Mouse (Mus musculus): ENCODE measurements at regions not wholly inside any gene's neighbourhood (a gene's known extent, or its start where the extent isn't known, plus 50 kb on each side); places are given as distances from the start of the nearest gene placed in this dataset.

DNA sequence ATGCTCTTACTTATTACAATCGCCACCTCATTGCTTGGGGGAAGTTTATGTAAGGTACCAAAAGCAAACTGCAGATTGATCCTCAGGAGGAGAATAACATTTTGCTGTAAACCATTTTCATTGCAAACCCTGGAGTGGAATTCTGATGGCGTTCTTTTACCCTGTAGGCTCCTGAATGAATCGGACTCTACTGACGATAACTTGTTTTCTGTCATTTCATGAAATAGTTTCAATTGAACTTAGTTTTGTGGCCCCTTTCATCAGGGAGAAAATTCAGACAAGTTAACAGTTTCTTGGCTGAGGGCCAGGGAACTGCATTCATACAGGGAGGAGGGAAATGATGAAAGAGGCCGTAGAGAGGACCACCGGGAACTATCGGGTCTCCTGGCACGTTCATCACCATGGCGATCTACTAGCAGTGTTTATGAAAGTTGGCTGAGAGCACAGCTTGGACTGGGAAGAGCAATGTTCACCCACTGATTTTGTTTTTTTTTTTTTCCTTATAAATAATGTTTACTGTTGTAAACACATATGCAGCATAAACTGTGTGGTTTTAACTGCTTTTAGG lies 266.7 kb downstream of the Stim2 start:
- H3K9me3 ChIP-seq = no peaks in the 10 kb centered on the region
- WGBS = 30% methylated on average over 9 of the region's 9 CpGs
- no peak overlapping the region for H3K9ac ChIP-seq (replicated peaks)
- no peak overlapping the region for H3K4me3 ChIP-seq (replicated peaks)
- H3K27ac ChIP-seq = no peak overlapping the region
- no peak overlapping the region for H3K4me2 ChIP-seq (replicated peaks)
- no peaks in the 10 kb centered on the region for H3K36me3 ChIP-seq
- peaks cover 18% of the 10 kb centered on the region; the same call in 1 of the 2 replicates for H3K4me1 ChIP-seq (replicated peaks)
- H3K27me3 ChIP-seq = no peaks in the 10 kb centered on the region
- ATAC-seq = peak; percentile 60; the same call in 1 of the 2 replicates

DNA sequence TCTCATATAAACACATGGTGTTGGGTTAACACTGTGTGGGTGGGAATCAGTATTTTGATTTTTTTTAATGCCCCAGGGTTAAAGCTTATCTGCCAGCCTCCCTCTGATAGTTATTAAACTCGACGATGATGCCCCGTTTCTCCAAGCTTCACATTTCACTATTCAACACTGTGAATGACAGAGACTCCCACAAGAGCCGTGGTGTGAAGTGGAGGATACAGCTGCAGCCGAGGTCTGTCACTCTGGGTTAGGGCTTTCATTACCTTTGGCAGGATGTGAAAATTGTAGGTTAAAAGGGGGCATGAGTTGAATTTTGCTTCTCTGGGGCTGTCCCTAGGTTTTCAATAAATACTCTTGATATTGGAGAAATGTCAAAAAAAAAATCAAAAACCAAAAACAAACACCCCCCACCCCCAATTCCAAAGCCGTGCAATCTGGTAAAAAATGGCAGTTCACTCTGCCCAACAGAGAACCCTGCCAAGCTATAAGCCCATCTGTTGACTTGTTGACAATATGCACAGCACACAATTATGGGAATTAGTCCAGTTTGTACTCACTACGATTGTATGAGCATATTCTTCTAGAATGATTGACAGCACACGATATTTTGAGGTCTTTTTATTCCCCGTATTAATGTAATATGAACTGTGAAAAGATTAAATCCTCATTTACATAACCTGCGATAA lies 269.7 kb downstream of the Stim2 start:
- 0 out of 2 replicates have a peak, but pooled peaks have one; percentile 38 for ATAC-seq
- 45% methylated on average over 10 of the region's 10 CpGs for WGBS
- H3K4me2 ChIP-seq (replicated peaks) = no peak overlapping the region

DNA sequence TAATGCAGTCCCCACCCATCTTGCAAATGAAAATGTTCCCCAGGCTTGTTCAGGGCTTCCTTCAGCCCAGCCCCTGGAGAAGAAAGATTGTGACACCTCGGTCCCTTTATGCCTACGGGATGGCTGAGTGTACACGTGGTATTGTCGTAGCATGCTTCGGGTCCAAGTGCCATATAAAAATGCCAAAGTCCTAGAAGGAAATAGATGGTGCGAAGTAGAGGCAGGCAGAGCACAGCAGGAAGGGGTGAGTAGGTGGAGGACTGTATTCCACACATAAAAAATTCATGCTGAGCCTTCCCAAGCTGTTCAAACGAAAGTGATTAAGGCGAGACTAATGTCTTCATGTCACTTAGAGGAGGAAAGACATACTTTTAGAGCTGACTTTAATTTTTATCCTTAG lies 281.1 kb downstream of the Stim2 start:
- Histone ChIP-seq H3K4me2 (replicated peaks) (no peak overlapping the region), H3K27me3 (no peaks in the 10 kb centered on the region), H3K9me3 (no peaks in the 10 kb centered on the region), H3K4me1 (replicated peaks) (peaks cover 10% of the 10 kb centered on the region; the same call in 1 of the 2 replicates), H3K36me3 (no peaks in the 10 kb centered on the region), H3K4me3 (replicated peaks) (no peak overlapping the region), H3K9ac (replicated peaks) (no peak overlapping the region), H3K27ac (no peak overlapping the region)
- WGBS = 56% methylated on average over 8 of the region's 8 CpGs
- 0 out of 2 replicates have a peak, but pooled peaks have one; percentile 37 for ATAC-seq

More for the DNA sequence above, 269.7 kb downstream of the Stim2 start:
- no peak overlapping the region for H3K4me3 ChIP-seq (replicated peaks)
- H3K4me1 ChIP-seq (replicated peaks) = peaks cover 18% of the 10 kb centered on the region; the same call in 1 of the 2 replicates
- H3K36me3 ChIP-seq = no peaks in the 10 kb centered on the region
- H3K9ac ChIP-seq (replicated peaks) = no peak overlapping the region
- H3K9me3 ChIP-seq = no peaks in the 10 kb centered on the region
- no peaks in the 10 kb centered on the region for H3K27me3 ChIP-seq
- H3K27ac ChIP-seq = no peak overlapping the region

DNA sequence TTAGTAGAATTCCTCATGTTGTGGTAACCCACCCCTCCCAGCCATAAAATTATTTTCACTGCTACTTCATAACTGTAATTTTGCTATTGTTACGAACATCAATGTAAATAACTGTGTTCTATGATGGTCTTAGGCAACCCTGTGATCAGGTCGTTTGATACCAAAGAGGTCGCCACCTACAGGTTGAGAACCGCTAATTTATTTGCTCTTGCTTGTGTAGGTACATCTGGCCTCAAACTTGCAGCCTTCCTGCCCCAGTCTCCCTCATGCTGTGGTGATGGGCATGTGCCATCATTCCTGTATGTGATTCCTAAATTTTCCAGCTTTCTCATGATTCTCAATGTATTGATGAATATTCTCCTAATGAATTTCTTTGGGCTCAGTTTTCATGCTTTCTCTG lies 282.4 kb downstream of the Stim2 start:
- H3K4me1 ChIP-seq (replicated peaks) = peaks cover 10% of the 10 kb centered on the region; the same call in 1 of the 2 replicates
- H3K4me3 ChIP-seq (replicated peaks) = no peak overlapping the region
- H3K27me3 ChIP-seq = no peaks in the 10 kb centered on the region
- ATAC-seq = 0 out of 2 replicates have a peak, but pooled peaks have one; percentile 45
- H3K9ac ChIP-seq (replicated peaks) = no peak overlapping the region
- H3K9me3 ChIP-seq = no peaks in the 10 kb centered on the region
- 44% methylated on average over 4 of the region's 4 CpGs for WGBS
- H3K4me2 ChIP-seq (replicated peaks) = no peak overlapping the region
- no peaks in the 10 kb centered on the region for H3K36me3 ChIP-seq
- no peak overlapping the region for H3K27ac ChIP-seq

DNA sequence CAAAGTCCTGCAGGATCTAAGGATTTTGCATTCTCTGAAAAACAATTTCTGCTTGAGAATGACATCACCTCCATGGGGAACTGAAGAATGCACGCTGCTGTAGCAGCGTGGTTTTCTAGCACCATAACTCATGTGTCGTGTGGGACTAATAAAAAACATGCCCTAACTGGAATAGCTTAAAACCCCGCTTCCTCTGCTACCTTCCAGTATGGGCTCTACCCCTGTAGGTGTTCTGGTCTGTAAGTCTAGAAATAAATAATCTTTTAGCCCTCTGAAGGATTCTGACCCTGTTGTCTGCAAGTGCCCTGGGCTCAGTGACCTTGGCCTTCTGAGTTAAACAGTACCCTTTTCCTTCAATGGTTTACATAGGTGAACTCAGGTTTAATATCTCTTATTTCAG lies 282.8 kb downstream of the Stim2 start:
- WGBS = 85% methylated on average over 4 of the region's 4 CpGs
- Histone ChIP-seq H3K9me3 (no peaks in the 10 kb centered on the region), H3K4me1 (replicated peaks) (peaks cover 10% of the 10 kb centered on the region; the same call in 1 of the 2 replicates), H3K36me3 (no peaks in the 10 kb centered on the region), H3K27ac (no peak overlapping the region), H3K4me2 (replicated peaks) (no peak overlapping the region), H3K27me3 (no peaks in the 10 kb centered on the region), H3K9ac (replicated peaks) (no peak overlapping the region), H3K4me3 (replicated peaks) (no peak overlapping the region)
- ATAC-seq = no peak

DNA sequence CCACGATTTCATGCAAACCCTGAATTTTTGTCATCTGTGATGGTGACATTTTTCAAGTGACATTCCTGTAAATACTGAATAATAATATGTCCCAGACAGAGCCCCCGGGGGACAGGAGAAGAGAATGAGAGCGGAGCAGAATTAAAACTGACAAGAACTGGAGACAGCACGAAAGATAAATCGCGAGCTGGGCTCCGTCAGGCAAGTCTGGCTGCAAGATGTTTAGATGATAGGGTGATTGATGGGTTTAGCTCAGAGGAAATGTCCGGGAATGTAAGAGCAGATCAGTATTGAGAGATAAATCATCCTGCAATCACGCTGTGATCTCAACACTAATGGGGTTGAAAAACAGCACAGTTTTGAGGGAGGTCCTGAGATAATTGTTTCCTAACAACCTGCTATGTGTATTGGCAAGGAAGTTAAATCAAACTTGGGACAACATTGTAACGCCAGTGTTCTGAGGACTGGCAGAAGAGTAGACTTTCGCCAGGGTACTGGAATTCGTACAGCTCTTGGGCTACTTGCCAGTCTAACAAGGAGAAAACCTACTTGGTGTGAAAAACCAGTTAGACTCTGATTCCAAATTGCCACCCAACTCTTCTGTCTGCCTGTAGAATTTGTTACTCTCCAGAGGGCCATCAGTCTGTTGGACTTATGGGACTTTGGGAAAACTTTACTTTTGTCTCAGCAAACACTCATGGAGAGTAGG lies 292.2 kb downstream of the Stim2 start:
- WGBS = 78% methylated on average over 12 of the region's 12 CpGs
- ATAC-seq = no peak
- no peak overlapping the region for H3K27ac ChIP-seq

DNA sequence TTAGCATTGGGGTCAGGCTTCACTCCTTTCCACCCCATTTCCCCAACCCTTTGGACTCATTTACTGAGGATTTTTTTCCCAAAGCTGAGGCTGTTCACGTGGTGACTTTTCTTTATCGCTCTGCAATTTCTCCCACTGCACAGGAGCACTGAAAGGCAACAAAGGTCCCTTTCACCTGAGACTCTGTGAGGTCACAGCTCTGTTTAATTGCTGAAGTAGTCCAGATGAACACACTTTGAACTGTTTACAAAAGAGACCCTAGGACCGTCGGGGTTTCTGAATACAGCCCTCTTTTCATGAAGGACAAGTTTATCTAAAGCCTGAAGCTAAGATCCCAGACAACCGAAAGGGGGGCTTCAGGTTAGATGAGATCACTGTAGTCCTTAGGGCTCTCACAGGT lies 293.6 kb downstream of the Stim2 start:
- H3K9me3 ChIP-seq = no peaks in the 10 kb centered on the region
- H3K36me3 ChIP-seq = no peaks in the 10 kb centered on the region
- peaks cover 3% of the 10 kb centered on the region; the same call in 1 of the 2 replicates for H3K4me1 ChIP-seq (replicated peaks)
- H3K9ac ChIP-seq (replicated peaks) = no peak overlapping the region
- 57% methylated on average over 5 of the region's 5 CpGs for WGBS
- ATAC-seq = no peak
- no peak overlapping the region for H3K4me3 ChIP-seq (replicated peaks)
- no peak overlapping the region for H3K27ac ChIP-seq
- H3K4me2 ChIP-seq (replicated peaks) = no peak overlapping the region
- no peaks in the 10 kb centered on the region for H3K27me3 ChIP-seq

More for the DNA sequence above, 292.2 kb downstream of the Stim2 start:
- Histone ChIP-seq H3K4me3 (replicated peaks) (no peak overlapping the region), H3K36me3 (no peaks in the 10 kb centered on the region), H3K9me3 (no peaks in the 10 kb centered on the region), H3K4me1 (replicated peaks) (peaks cover 3% of the 10 kb centered on the region; the same call in 1 of the 2 replicates), H3K4me2 (replicated peaks) (no peak overlapping the region), H3K9ac (replicated peaks) (no peak overlapping the region), H3K27me3 (no peaks in the 10 kb centered on the region)

DNA sequence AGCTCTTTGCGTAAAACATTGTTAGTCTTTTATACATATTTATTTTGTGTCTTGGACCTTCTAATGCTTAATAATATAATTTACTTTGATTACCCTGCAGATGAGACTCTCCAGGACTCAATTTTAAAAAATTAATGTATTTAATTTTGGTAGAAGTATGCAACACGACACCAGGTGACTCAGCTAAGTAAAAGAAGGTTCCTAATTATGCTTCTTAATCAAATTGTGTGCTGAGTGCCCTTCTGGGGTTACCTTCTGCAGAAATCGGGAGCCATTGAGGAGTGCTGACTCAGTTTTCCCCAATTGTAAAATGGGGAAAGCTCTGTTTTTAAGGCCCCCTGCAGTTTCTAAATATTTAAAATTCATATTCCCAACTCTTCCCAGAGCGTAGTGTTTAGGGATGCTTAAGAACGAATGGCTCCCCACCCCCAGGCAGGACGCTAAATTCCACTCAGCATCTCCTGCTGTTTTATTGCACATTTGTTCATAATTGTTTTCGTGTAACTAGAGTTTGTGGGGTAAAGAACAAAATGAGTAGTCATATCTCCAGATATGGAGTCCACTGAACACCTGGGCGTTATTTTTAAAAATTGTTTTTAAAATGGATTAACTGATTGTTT lies 315.5 kb downstream of the Stim2 start:
- H3K36me3 ChIP-seq = no peaks in the 10 kb centered on the region
- H3K9ac ChIP-seq (replicated peaks) = no peak overlapping the region
- no peak overlapping the region for H3K4me2 ChIP-seq (replicated peaks)
- H3K9me3 ChIP-seq = no peaks in the 10 kb centered on the region
- no peaks in the 10 kb centered on the region for H3K4me1 ChIP-seq (replicated peaks)
- H3K27ac ChIP-seq = no peak overlapping the region
- no peak for ATAC-seq
- H3K27me3 ChIP-seq = no peaks in the 10 kb centered on the region
- 85% methylated on average over 8 of the region's 8 CpGs for WGBS
- no peak overlapping the region for H3K4me3 ChIP-seq (replicated peaks)

DNA sequence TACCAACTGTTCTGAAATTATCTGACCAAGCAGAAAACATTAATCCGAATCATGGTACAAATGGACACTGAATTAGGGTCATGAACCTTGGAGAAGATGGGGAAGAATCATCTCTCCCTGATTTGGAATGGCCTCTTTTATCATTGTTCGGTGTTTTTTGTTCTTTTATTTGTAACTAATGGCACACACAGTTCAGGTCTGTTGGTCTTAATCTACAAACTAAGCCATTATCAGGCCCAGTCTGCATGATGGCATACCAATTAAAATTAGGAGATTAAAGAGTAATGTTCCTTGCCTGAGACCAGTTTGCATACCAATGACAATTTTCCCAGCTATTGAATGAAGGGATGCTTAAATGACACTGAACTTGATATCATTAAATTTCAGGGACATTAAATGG lies 332.1 kb downstream of the Stim2 start:
- ATAC-seq = no peak
- H3K36me3 ChIP-seq = no peaks in the 10 kb centered on the region
- no peak overlapping the region for H3K27ac ChIP-seq
- H3K4me2 ChIP-seq (replicated peaks) = no peak overlapping the region
- no peaks in the 10 kb centered on the region for H3K27me3 ChIP-seq
- H3K4me1 ChIP-seq (replicated peaks) = no peaks in the 10 kb centered on the region
- no peak overlapping the region for H3K4me3 ChIP-seq (replicated peaks)
- WGBS = 77% methylated on average over 2 of the region's 2 CpGs
- peaks cover 4% of the 10 kb centered on the region; the same call in 1 of the 2 replicates for H3K9me3 ChIP-seq
- no peak overlapping the region for H3K9ac ChIP-seq (replicated peaks)

DNA sequence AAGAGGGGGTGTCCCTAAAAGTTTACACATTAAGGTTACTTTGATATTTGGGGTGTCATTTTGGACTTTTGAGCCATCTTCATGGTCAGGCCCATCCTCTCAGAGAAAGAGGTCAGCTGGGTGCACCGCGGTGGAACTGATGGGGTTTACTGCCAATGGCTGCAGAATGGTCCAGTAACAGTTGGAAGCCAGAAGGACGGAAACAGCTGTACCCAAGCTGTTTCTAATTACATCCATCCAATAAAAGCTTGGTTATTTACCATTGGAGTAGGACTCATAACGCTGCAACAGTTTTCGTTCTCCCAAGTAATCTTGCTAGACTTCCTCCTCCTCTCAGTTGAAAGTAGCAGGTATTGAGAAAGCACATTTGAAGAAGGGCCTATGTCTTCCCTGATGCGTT lies 344.7 kb downstream of the Stim2 start:
- H3K27me3 ChIP-seq = no peaks in the 10 kb centered on the region
- 86% methylated on average over 6 of the region's 6 CpGs for WGBS
- no peak overlapping the region for H3K4me3 ChIP-seq (replicated peaks)
- H3K4me2 ChIP-seq (replicated peaks) = no peak overlapping the region
- ATAC-seq = no peak
- H3K36me3 ChIP-seq = no peaks in the 10 kb centered on the region
- no peaks in the 10 kb centered on the region for H3K9me3 ChIP-seq
- H3K4me1 ChIP-seq (replicated peaks) = no peaks in the 10 kb centered on the region
- no peak overlapping the region for H3K9ac ChIP-seq (replicated peaks)
- H3K27ac ChIP-seq = no peak overlapping the region

DNA sequence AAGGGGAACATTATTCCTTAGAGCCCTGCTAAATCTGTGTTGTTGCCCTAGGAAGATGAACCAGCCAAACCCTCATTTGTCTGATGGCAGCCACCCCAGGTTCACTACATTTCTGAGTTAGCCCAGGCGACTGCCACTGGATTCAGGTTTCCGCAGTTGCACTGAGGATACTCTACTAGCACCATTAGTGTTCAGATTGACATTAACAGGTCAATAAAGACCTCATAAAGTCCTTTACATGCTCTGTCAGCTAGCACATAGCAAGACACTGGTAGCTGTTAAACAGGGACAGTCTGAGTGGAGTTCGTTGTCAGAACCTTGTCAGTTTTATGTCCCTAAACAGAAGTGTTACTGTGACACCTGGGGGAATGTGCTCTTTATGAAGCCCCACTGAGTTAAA lies 345.1 kb downstream of the Stim2 start:
- Histone ChIP-seq H3K27me3 (no peaks in the 10 kb centered on the region), H3K9me3 (no peaks in the 10 kb centered on the region), H3K4me3 (replicated peaks) (no peak overlapping the region), H3K27ac (no peak overlapping the region), H3K36me3 (no peaks in the 10 kb centered on the region), H3K9ac (replicated peaks) (no peak overlapping the region), H3K4me2 (replicated peaks) (no peak overlapping the region), H3K4me1 (replicated peaks) (no peaks in the 10 kb centered on the region)
- WGBS = 91% methylated on average over 3 of the region's 3 CpGs
- ATAC-seq = no peak

Measured in midbrain, embryonic 13.5 days (tissue).